ENCODE assay signal across 25 mouse cellular contexts in the genomic region with DNA sequence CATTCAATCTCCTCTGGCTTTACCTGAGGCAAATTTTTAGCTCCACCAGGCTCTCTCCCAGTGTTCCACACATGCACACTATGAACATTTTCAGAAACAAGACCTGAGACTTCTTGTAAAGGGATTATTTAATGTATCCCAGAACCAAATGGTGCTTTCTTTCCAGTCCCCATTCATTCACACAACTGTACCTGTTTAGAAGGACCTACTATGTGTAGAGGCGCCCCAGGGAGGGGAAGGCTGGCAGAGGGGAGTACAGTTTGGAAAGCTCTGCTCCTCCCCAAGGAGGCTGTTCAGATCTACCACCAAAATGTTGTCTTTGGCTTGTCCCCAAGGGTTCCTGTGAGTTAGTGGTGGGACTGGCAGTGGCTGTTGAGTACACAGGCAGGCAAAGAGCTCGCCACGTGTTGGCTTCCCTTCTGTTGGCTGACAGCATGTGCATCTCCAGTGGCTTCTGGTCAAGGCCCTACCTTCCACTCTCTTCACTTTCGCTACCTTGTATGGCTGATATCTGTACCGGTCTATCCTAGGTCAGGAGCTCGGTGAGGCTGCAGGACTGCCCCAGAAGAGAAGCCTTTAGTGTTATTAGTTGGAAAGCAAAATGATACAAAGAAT. TPM values are rescaled to one million over a fixed set of nuclear protein-coding genes. Genes with fewer than 3 reads are reported as not detected.
DNase-seq lines count a peak whose midpoint lies in the region; ATAC-seq and TF ChIP-seq lines count a peak whose summit lies in the region.
"Had no signal": no experiment of that assay in that cellular context is flagged by ENCODE, and none has a peak within 500 bp of the region (broad histone marks: within the 10 kb centered on the region; RNA-seq: fewer than 3 reads in every experiment).

No protein-coding gene starts in this region.

- 0 out of 2 replicates have a peak overlapping the region, but pooled peaks have one; percentile 11 for H3K9ac ChIP-seq in liver, embryonic 13.5 days
- no peak overlapping the region for H3K9ac ChIP-seq in liver, postnatal 0 days (replicated peaks)
- no peak overlapping the region for H3K9ac ChIP-seq in heart, embryonic 11.5 days (ENCODE audit: low read depth, low read length)
- H3K9ac ChIP-seq: embryonic facial prominence, embryonic 12.5 days; heart, embryonic 12.5 days; hindbrain, embryonic 14.5 days; limb, embryonic 13.5 days had no signal

- H3K4me2 ChIP-seq in liver, embryonic 13.5 days, result no peak overlapping the region
- H3K4me2 ChIP-seq in liver, postnatal 0 days (ENCODE audit: low read depth, low read length), result no peak overlapping the region
- H3K4me2 ChIP-seq in heart, embryonic 11.5 days, result no peak overlapping the region
- H3K4me2 ChIP-seq: embryonic facial prominence, embryonic 12.5 days; heart, embryonic 12.5 days; limb, embryonic 13.5 days had no signal

- no peaks in the 10 kb centered on the region for H3K9me3 ChIP-seq in heart, embryonic 10.5 days
- no peaks in the 10 kb centered on the region for H3K9me3 ChIP-seq in liver, embryonic 13.5 days (replicated peaks)
- no peaks in the 10 kb centered on the region for H3K9me3 ChIP-seq in liver, postnatal 0 days (ENCODE audit: low read length)
- H3K9me3 ChIP-seq in heart, embryonic 11.5 days (replicated peaks; ENCODE audit: control insufficient read depth, low read length), result no peaks in the 10 kb centered on the region
- H3K9me3 ChIP-seq: embryonic facial prominence, embryonic 12.5 days; heart, embryonic 12.5 days; limb, embryonic 13.5 days had no signal

- no peaks in the 10 kb centered on the region for H3K36me3 ChIP-seq in heart, embryonic 10.5 days
- peaks cover 25% of the 10 kb centered on the region for H3K36me3 ChIP-seq in liver, embryonic 13.5 days
- H3K36me3 ChIP-seq in liver, postnatal 0 days (replicated peaks; ENCODE audit: insufficient read depth, low read length), result no peaks in the 10 kb centered on the region
- H3K36me3 ChIP-seq in heart, embryonic 11.5 days (ENCODE audit: control insufficient read depth, insufficient read depth, low read length), result no peaks in the 10 kb centered on the region
- H3K36me3 ChIP-seq: heart, embryonic 12.5 days had no signal

- TF ChIP-seq CTCF in liver, postnatal 0 days (IDR thresholded peaks at IDR 0.05; ENCODE audit: low read depth), result no peak

- no peak overlapping the region for H3K27ac ChIP-seq in heart, embryonic 10.5 days
- peak overlapping the region; percentile 81 for H3K27ac ChIP-seq in liver, embryonic 13.5 days
- no peak overlapping the region for H3K27ac ChIP-seq in liver, postnatal 0 days (ENCODE audit: low read depth)
- H3K27ac ChIP-seq in heart, embryonic 11.5 days (ENCODE audit: low read depth, low read length), result no peak overlapping the region
- H3K27ac ChIP-seq: embryonic facial prominence, embryonic 12.5 days; hindbrain, embryonic 14.5 days; limb, embryonic 13.5 days had no signal

- no peak for ATAC-seq in liver, embryonic 13.5 days (ENCODE audit: low read depth)
- ATAC-seq in liver, postnatal 0 days, result no peak
- 0 out of 2 replicates have a peak, but pooled peaks have one; percentile 21 for ATAC-seq in erythroblast, adult 5-6 weeks (replicated peaks; ENCODE audit: low FRiP score, poor library complexity, severe bottlenecking)
- 0 out of 2 replicates have a peak, but pooled peaks have one; percentile 4 for ATAC-seq in megakaryocyte progenitor cell, adult 5-6 weeks (replicated peaks; ENCODE audit: poor library complexity)
- ATAC-seq in heart, embryonic 11.5 days (replicated peaks; ENCODE audit: insufficient number of reproducible peaks, low FRiP score, low TSS enrichment), result no peak
- ATAC-seq: intestine, embryonic 16.5 days had no signal

- peak; percentile 80 for DNase-seq in heart, adult 11 months
- DNase-seq in heart, embryonic 10.5 days (ENCODE audit: low spot score), result no peak
- no peak for DNase-seq in liver, embryonic 13.5 days
- no peak for DNase-seq in liver, postnatal 0 days
- DNase-seq: cerebellum, adult 9-10 months; gastrocnemius, postnatal 36 days; heart, postnatal 14 days; kidney, postnatal 36 days; midbrain, embryonic 14.5 days; retina, postnatal 1 day; thymus, adult 2 months had no signal

- no peak overlapping the region for H3K4me3 ChIP-seq in heart, embryonic 10.5 days
- H3K4me3 ChIP-seq in liver, embryonic 13.5 days (replicated peaks), result no peak overlapping the region
- no peak overlapping the region for H3K4me3 ChIP-seq in liver, postnatal 0 days (ENCODE audit: low read depth, low read length)
- no peak overlapping the region for H3K4me3 ChIP-seq in heart, embryonic 11.5 days (ENCODE audit: low read depth, low read length)
- H3K4me3 ChIP-seq: embryonic facial prominence, embryonic 12.5 days; heart, embryonic 12.5 days; limb, embryonic 13.5 days had no signal

- H3K4me1 ChIP-seq in heart, embryonic 10.5 days, result peaks cover 41% of the 10 kb centered on the region
- H3K4me1 ChIP-seq in liver, embryonic 13.5 days (replicated peaks), result peaks cover 77% of the 10 kb centered on the region
- H3K4me1 ChIP-seq in liver, postnatal 0 days (ENCODE audit: insufficient read depth), result peaks cover 20% of the 10 kb centered on the region
- H3K4me1 ChIP-seq in heart, embryonic 11.5 days (ENCODE audit: control insufficient read depth, insufficient read depth, low read length), result peaks cover 38% of the 10 kb centered on the region

- no peaks in the 10 kb centered on the region for H3K27me3 ChIP-seq in heart, embryonic 10.5 days (ENCODE audit: insufficient read depth, poor library complexity, severe bottlenecking)
- H3K27me3 ChIP-seq in liver, embryonic 13.5 days, result no peaks in the 10 kb centered on the region
- H3K27me3 ChIP-seq in liver, postnatal 0 days (ENCODE audit: insufficient read depth, low read length), result no peaks in the 10 kb centered on the region
- no peaks in the 10 kb centered on the region for H3K27me3 ChIP-seq in heart, embryonic 11.5 days (ENCODE audit: control insufficient read depth, insufficient read depth, low read length)
- H3K27me3 ChIP-seq: embryonic facial prominence, embryonic 12.5 days; heart, embryonic 12.5 days; limb, embryonic 13.5 days had no signal

- TF ChIP-seq EP300 in liver, postnatal 0 days (IDR thresholded peaks at IDR 0.05; ENCODE audit: low read depth), result no peak

- WGBS in heart, embryonic 10.5 days, result 76% methylated on average over 6 of the region's 6 CpGs
- WGBS in liver, embryonic 13.5 days (ENCODE audit: insufficient replicate concordance), result 64% methylated on average over 6 of the region's 6 CpGs
- WGBS in liver, postnatal 0 days (ENCODE audit: insufficient replicate concordance), result 64% methylated on average over 6 of the region's 6 CpGs
- 77% methylated on average over 6 of the region's 6 CpGs for WGBS in heart, embryonic 11.5 days (ENCODE audit: insufficient replicate concordance)

RNA-seq across cellular contexts. Expression of gene Bcl11a, which starts 25.4 kb away (rescaled TPM):
- polyA plus RNA-seq in heart, embryonic 10.5 days (2016; fragmentation: Nextera tagmentation; extraction: Ambion mirVana), result 13.5 and 23.5 TPM in 2 replicates
- polyA plus RNA-seq in liver, embryonic 13.5 days (2015; fragmentation: Nextera tagmentation; extraction: Ambion mirVana), result 37.9 and 45.0 TPM in 2 replicates
- 6.6 and 10.3 TPM in 2 replicates for polyA plus RNA-seq in liver, postnatal 0 days (2015; fragmentation: Nextera tagmentation; extraction: Ambion mirVana)
- total RNA-seq in erythroblast, adult 5-6 weeks (2015; ENCODE audit: low replicate concordance), result 11.1 and 25.5 TPM in 2 replicates
- 4.9 and 10.2 TPM in 2 replicates for total RNA-seq in erythroblast, adult 5-6 weeks (2017; ENCODE audit: low replicate concordance)
- total RNA-seq in megakaryocyte progenitor cell, adult 5-6 weeks (2015), result 42.8 and 70.9 TPM in 2 replicates
- total RNA-seq in megakaryocyte progenitor cell, adult 5-6 weeks (2017), result 24.3 and 29.1 TPM in 2 replicates
- polyA plus RNA-seq in heart, embryonic 11.5 days (2014; fragmentation: Nextera tagmentation; extraction: Ambion mirVana), result 19.1 and 21.7 TPM in 2 replicates
- polyA plus RNA-seq: C2C12 had no signal

RNA-seq across cellular contexts. Expression of gene A830031A19Rik, which starts 28.4 kb away (rescaled TPM):
- polyA plus RNA-seq in heart, embryonic 10.5 days (2016; fragmentation: Nextera tagmentation; extraction: Ambion mirVana), result not detected in 2 replicates
- not detected in 2 replicates for polyA plus RNA-seq in liver, embryonic 13.5 days (2015; fragmentation: Nextera tagmentation; extraction: Ambion mirVana)
- polyA plus RNA-seq in liver, postnatal 0 days (2015; fragmentation: Nextera tagmentation; extraction: Ambion mirVana), result not detected in 2 replicates
- not detected in 2 replicates for total RNA-seq in erythroblast, adult 5-6 weeks (2015; ENCODE audit: low replicate concordance)
- 4.0 TPM in 1 of 2 replicates, not detected in the other for total RNA-seq in erythroblast, adult 5-6 weeks (2017; ENCODE audit: low replicate concordance)
- not detected in 2 replicates for total RNA-seq in megakaryocyte progenitor cell, adult 5-6 weeks (2015)
- total RNA-seq in megakaryocyte progenitor cell, adult 5-6 weeks (2017), result not detected in 2 replicates
- not detected in 2 replicates for polyA plus RNA-seq in heart, embryonic 11.5 days (2014; fragmentation: Nextera tagmentation; extraction: Ambion mirVana)
- total RNA-seq: adrenal gland, adult 18-20 months; adrenal gland, postnatal 4 days; gastrocnemius, postnatal 36 days; heart, postnatal 14 days had no signal
- polyA plus RNA-seq: C2C12; embryonic facial prominence, embryonic 12.5 days; heart, embryonic 12.5 days; hindbrain, embryonic 14.5 days; intestine, embryonic 16.5 days; kidney, embryonic 14.5 days; limb, embryonic 13.5 days; lung, embryonic 16.5 days; midbrain, embryonic 14.5 days; stomach, embryonic 16.5 days; thymus, adult 2 months had no signal

Comparison
In these comparisons a context has a peak if more than half of its experiments do, and no peak if none do; other contexts are left out.
1. ATAC-seq: peak in erythroblast, adult 5-6 weeks (single experiment) and megakaryocyte progenitor cell, adult 5-6 weeks (single experiment); none in liver, embryonic 13.5 days (single experiment), liver, postnatal 0 days (single experiment) and heart, embryonic 11.5 days (single experiment).